Mouse (Mus musculus): ENCODE measurements around the gene Otud7b.
A peak's percentile ranks its signal among the peaks of the same experiment; 100 is the strongest.
"Not testable (repeated sequence)": the region's sequence is repeated elsewhere in the genome, so short reads cannot be mapped to it uniquely, and the experiment has no call there.

The Otud7b gene

GRCm38 (mm10) chr3:96180727-96181477 is 76.6 kb downstream of the Otud7b start, which contains the start of gene Sv2a:
Gene Sv2a (plus strand): TSS chr3:96181151.
- DNase-seq (ENCODE audit: low read depth): no peak

GRCm38 (mm10) chr3:96181510-96182381 is 77.4 kb downstream of the Otud7b start:
- no peak for DNase-seq (ENCODE audit: low read depth)

- DNase-seq (ENCODE audit: low read depth): no peak
These were observed 78.1 kb downstream of the Otud7b start for GRCm38 (mm10) chr3:96182382-96182776.

GRCm38 (mm10) chr3:96192977-96193376 is 88.7 kb downstream of the Otud7b start:
- no peak for DNase-seq (ENCODE audit: low read depth)

- no peak for DNase-seq (ENCODE audit: low read depth)
These were observed 90.6 kb downstream of the Otud7b start for GRCm38 (mm10) chr3:96194966-96195365.

- no peak for DNase-seq (ENCODE audit: low read depth)
These were observed 91.4 kb downstream of the Otud7b start for GRCm38 (mm10) chr3:96195616-96196313.

GRCm38 (mm10) chr3:96196437-96197128 is 92.3 kb downstream of the Otud7b start:
- no peak for DNase-seq (ENCODE audit: low read depth)

- peak; percentile 67 for DNase-seq (ENCODE audit: low read depth)
These were observed 92.9 kb downstream of the Otud7b start for GRCm38 (mm10) chr3:96197129-96197749.

- DNase-seq (ENCODE audit: low read depth): no peak
These were observed 93.9 kb downstream of the Otud7b start for GRCm38 (mm10) chr3:96198181-96198580.

GRCm38 (mm10) chr3:96198601-96199251 is 94.4 kb downstream of the Otud7b start:
- DNase-seq (ENCODE audit: low read depth): not testable (repeated sequence)

- DNase-seq (ENCODE audit: low read depth): no peak
These were observed 95.4 kb downstream of the Otud7b start for GRCm38 (mm10) chr3:96199731-96200130.

- DNase-seq (ENCODE audit: low read depth): no peak
These were observed 103.5 kb downstream of the Otud7b start for GRCm38 (mm10) chr3:96207819-96208218.

- no peak for DNase-seq (ENCODE audit: low read depth)
These were observed 104.9 kb downstream of the Otud7b start for GRCm38 (mm10) chr3:96209242-96209641.

All from c-Kit-positive CD71-negative TER-119-negative erythroid progenitor cells, embryonic 14.5 days (primary cell).